Mouse (Mus musculus): ENCODE data around the gene Nup93.

Gene Nup93

DNA sequence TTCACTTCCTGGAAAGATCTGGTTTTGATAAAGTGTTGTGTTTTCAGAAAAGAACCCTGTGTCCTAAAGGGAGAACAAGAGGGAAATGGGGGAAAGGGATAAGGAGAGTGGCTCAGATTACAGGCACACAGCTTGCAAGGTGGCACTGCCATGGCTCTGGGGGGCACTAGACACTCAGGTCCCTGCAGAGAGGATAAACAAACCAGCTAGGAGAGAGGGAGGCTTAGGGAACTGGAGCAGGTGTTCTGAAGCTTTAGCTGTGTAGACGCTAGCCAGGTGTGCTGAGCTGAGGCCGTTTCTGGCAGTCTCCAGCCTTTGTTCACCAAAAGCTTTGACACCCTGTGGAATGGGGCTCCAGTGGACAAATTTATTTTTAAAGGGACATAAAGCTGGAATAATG is 99.7 kb downstream of the Nup93 start:
- no peak for DNase-seq (ENCODE audit: low spot score in 2 of 2)

DNA sequence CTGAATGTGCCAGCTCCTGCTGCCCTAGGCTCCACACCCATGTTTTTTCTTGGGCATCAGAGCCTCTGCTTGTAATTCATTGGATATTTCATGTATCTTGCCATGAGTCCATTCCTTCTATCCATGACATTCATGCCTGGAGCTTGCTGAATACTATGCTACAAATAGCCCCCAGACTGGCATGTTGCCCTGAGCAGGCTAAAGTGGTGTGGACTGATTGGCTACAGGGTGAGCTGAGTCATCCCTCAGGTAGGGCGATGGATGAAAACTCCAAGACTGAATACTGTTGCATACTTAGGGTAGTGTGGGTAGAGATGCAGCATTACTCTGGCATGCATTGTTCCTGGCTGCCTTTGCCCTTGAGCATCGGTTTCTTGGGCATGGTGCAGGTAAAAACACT is 102.9 kb downstream of the Nup93 start:
- no peak for DNase-seq (ENCODE audit: low spot score in 2 of 2)

DNA sequence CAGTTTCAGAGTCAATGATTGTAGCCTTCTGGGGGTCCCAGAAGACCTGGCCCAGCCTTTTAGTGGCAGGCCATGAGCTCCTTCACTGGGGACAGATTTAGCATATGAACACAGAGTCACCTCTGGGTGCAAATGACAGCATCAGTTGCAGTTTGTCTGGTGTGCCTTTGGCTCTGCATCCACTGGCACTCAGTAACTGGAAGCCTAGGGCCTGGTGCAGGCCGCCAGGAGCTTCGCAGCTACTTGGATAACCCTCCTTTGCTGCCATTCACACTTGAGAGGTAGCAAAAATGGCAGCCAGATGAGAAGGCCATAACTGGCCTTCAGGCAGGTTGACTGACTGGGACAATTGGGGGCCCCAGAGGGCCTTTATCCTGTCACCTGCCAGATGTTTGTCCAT is 103.3 kb downstream of the Nup93 start:
- DNase-seq (ENCODE audit: low spot score in 2 of 2), result no peak

GRCm38 (mm10) chr8:94320036-94320435 is 105.7 kb downstream of the Nup93 start:
- DNase-seq (ENCODE audit: low spot score in 2 of 2), result no peak

- DNase-seq (ENCODE audit: low spot score in 2 of 2), result no peak
These were observed 107.7 kb downstream of the Nup93 start for GRCm38 (mm10) chr8:94322083-94322482.

DNA sequence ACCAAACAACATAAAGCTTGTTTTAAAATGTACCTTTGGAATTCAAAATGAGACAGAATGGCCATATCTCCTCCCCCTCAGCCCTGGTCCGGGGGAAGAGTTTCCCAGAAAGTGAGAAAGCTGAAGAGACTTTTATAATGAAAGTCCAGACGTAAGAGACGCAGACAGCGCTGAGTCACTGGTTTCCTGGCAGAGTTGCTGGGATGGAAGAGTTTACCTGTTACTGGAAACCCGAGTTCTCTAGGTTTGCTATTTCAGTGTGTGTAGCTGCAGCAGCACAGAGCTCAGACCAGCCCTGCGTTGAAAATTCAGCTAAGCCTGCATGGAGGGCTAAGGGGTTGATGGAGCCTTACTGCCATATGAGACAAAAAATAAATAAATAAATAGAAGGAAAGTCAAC is 108.7 kb downstream of the Nup93 start:
- DNase-seq (ENCODE audit: low spot score in 2 of 2), result peak in 1 of 2 experiments; percentile 47

DNA sequence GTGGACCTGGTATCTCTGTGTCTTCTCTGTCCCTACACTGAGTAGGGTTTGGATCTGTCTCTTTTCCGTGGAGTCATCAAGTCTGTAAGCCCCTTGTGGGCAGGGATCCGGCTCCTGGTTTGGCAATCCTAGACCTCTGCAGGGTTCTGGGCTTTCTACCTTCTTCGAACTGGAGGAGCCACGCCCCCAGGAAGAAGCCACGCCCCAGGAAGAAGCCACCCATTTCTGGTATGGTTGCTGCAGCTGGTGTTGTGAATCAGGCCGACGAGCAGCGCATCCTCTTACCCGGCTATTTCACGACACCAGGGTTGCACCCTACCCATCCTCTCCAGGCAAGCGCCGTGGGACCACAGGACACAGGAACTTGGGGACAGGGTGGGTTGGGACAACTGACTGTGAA is 109.7 kb downstream of the Nup93 start:
- no peak for DNase-seq (ENCODE audit: low spot score in 2 of 2)

- no peak for DNase-seq (ENCODE audit: low spot score in 2 of 2)
These were observed 111.7 kb downstream of the Nup93 start for GRCm38 (mm10) chr8:94326016-94326415.

GRCm38 (mm10) chr8:94328932-94329728 is 114.8 kb downstream of the Nup93 start, which contains the start of gene Slc12a3:
Gene Slc12a3, plus strand, starts transcription at chr8:94329201.
- DNase-seq (ENCODE audit: low spot score in 2 of 2), result no peak

- peak in 1 of 2 experiments; percentile 59 for DNase-seq (ENCODE audit: low spot score in 2 of 2)
These were observed 116.4 kb downstream of the Nup93 start for GRCm38 (mm10) chr8:94330733-94331132.

DNA sequence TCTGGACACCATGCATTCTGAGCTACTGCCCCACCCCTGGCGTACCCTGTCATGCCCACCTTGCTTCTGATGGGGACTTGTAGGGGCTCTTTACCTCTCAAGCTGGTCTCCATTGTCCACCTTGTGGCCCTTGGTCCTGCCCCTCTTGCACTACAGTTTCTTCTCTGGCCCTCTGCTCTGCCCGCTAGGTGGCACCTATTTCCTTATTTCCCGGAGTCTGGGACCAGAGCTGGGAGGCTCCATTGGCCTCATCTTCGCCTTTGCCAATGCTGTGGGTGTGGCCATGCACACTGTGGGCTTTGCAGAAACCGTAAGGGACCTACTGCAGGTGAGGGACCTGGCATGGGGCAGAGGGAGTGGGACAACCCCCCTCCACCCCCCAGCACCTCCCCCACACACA is 119.0 kb downstream of the Nup93 start:
- no peak for DNase-seq (ENCODE audit: low spot score in 2 of 2)

GRCm38 (mm10) chr8:94337559-94337958 is 123.2 kb downstream of the Nup93 start:
- no peak for DNase-seq (ENCODE audit: low spot score in 2 of 2)

DNA sequence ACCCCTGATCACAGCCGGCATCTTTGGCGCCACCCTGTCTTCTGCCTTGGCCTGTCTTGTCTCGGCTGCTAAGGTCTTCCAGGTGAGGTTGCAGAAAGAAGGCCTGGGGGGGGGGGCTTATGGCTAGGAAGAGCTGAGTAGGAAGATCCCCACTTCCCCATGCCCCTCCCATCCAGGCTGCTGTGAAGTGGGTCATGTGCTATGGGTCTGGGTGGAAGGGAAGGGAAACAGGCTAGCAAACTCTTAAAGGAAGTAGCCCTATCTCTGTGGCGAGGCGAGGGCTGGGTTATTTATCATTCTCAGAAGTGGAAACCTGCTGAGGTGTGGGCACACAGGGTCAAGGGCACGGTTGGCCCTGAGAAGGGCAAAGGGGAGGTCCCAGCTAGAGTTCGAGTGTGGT is 126.4 kb downstream of the Nup93 start:
- no peak for DNase-seq (ENCODE audit: low spot score in 2 of 2)

DNA sequence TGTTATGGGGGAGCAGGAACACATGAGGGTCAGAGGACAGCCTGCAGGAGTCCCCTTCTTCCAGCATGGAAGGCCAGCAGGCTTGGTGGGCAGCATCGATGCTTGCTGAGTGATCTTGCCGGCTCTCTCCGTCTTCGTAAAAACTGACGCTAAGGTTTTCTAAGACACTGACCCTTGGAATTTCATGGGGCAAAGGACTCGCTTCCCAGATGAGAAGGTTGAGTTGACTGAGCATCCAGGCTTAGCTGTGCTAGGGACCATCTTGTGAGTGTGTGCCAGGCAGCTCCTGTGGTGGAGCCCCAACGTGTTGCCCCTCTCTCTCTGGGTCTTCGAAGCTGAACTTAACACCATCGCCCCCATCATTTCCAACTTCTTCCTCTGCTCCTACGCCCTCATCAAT is 128.3 kb downstream of the Nup93 start:
- DNase-seq (ENCODE audit: low spot score in 2 of 2), result no peak

- DNase-seq (ENCODE audit: low spot score in 2 of 2), result peak in 1 of 2 experiments; percentile 91
These were observed 128.9 kb downstream of the Nup93 start for GRCm38 (mm10) chr8:94343290-94343689.

GRCm38 (mm10) chr8:94343778-94344320 is 129.5 kb downstream of the Nup93 start:
- DNase-seq (ENCODE audit: low spot score in 2 of 2), result no peak

DNA sequence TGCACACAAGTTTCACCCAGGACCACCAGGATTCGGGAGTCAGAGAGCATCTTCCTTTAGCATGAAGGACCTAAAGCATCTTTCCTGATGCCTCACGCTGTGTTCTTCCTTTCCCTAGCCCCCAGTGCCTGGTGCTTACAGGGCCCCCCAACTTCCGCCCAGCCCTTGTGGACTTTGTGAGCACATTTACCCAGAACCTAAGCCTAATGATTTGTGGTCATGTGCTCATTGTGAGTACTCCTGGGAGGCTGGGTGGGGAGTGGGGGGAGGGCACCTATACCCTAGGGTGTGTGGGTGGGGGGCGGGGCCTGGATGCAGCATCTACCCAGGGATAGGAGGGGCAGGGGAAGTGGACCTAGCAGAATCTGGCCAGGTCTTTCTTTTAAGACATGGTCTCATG is 131.3 kb downstream of the Nup93 start:
- DNase-seq (ENCODE audit: low spot score in 2 of 2), result no peak

GRCm38 (mm10) chr8:94346264-94346663 is 131.9 kb downstream of the Nup93 start:
- DNase-seq (ENCODE audit: low spot score in 2 of 2), result no peak

GRCm38 (mm10) chr8:94348425-94348824 is 134.1 kb downstream of the Nup93 start:
- no peak for DNase-seq (ENCODE audit: low spot score in 2 of 2)

DNA sequence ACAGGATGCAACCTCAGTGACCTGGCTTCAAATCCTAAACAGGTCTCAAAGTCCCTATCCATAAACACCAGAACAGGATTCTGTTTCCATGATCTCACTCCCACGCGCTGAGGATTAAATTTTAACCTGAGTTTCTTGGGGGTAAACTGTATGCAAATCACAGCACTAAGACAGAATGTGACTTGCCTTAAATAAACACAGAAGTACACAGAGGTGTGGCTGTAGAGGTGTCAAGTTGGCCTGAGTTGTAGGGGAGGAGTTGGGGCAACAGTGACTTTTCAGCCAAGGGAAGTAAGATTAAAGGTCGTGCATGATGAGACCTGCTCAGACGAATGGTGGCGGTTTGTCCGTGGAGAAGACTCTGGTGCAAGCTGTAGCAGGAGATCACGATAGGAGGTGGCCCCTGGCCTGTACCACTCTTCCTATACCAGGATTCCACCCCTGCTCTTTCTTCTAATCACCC is 139.7 kb downstream of the Nup93 start:
- no peak for DNase-seq (ENCODE audit: low spot score in 2 of 2)

DNA sequence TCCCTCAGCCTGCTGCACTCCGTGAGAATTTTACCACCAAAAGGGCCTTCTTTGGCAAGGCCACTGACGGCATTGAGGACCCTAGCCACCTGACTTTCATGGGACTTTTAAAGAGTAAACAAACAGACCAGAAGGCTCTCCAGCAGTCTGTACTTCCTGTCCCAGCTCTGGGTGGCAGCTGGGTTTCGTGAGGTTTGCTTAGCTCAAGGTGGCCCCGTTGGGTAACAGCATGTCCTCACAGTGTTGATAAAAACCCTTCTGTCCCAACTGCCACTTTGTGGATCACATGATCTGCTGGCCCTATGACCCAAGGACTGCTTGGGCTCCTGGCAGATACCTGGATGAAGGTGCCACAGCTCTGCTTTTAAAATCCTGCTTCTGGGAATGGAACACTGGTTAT is 140.2 kb downstream of the Nup93 start:
- no peak for DNase-seq (ENCODE audit: low spot score in 2 of 2)

GRCm38 (mm10) chr8:94357220-94357619 is 142.9 kb downstream of the Nup93 start:
- DNase-seq (ENCODE audit: low spot score in 2 of 2), result no peak

DNA sequence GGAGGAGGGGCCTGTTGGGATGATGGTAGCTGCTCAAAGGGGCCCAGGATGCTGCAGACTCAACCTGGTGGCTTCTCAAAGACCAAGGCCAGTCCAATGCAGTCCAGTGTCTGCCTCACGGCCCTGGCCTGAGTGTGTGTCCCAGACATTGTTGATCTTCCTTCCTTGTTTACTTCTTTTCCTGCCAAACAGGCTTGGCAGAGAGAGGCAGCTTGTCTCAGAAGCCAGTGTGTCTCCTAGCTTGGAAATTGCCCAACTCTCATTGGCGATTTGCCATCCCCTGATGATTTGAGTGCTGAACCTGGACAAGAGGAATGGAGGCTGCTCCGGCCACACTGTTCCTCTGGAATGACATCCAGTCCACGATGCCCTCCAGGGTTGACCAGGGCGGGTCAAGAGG is 144.2 kb downstream of the Nup93 start:
- DNase-seq (ENCODE audit: low spot score in 2 of 2), result peak in 1 of 2 experiments; percentile 55
